Mouse (Mus musculus) lung, adult 2 months (tissue): Measurements from ENCODE around the gene Dnajc14.

Experiments used
- CTCF ChIP-seq: fragments of 200-500 bp; IDR thresholded peaks from 2 replicates; pipeline ENCODE4 v1.5.1; 2011; ENCODE audit warnings: mild to moderate bottlenecking, low read length, control low read depth; ENCODE audit not compliant: insufficient read depth
- POLR2A ChIP-seq: fragments of 200-500 bp; IDR thresholded peaks from 2 replicates; pipeline ENCODE4 v1.6.1; 2011; ENCODE audit warnings: low read depth, mild to moderate bottlenecking, control low read depth, low read length, borderline replicate concordance; ENCODE audit errors: extremely low read depth

GRCm38 (mm10) chr10:128846664-128847063, 42.8 kb downstream of the Dnajc14 start:
- TF ChIP-seq POLR2A: no peak
- TF ChIP-seq CTCF: no peak
